Mouse (Mus musculus): ENCODE measurements around the gene Rtn4r. TPM values are rescaled to one million over a fixed set of nuclear protein-coding genes. Genes with fewer than 3 reads are reported as not detected.

Rtn4r gene
- polyA plus RNA-seq, 1 experiment: not detected

- no peaks in the 10 kb centered on the region for H3K4me1 ChIP-seq (ENCODE audit: control insufficient read depth, insufficient read depth, low read length)
- no peak overlapping the region for H3K27ac ChIP-seq (ENCODE audit: insufficient read depth, low read depth, low read length)
- H3K4me3 ChIP-seq (ENCODE audit: insufficient read depth, low read length): no peak overlapping the region
- TF ChIP-seq CTCF (IDR thresholded peaks at IDR 0.05; ENCODE audit: low read depth, low read length): no peak
- TF ChIP-seq POLR2A (IDR thresholded peaks at IDR 0.05; ENCODE audit: borderline replicate concordance, low read depth, low read length): no peak
Observed at GRCm38 (mm10) chr16:18149205-18149604, 21.8 kb downstream of the Rtn4r start.

GRCm38 (mm10) chr16:18152189-18152588 lies 24.7 kb downstream of the Rtn4r start:
- no peak overlapping the region for H3K4me3 ChIP-seq (ENCODE audit: insufficient read depth, low read length)
- no peak for TF ChIP-seq POLR2A (IDR thresholded peaks at IDR 0.05; ENCODE audit: borderline replicate concordance, low read depth, low read length)
- TF ChIP-seq CTCF (IDR thresholded peaks at IDR 0.05; ENCODE audit: low read depth, low read length): no peak
- no peaks in the 10 kb centered on the region for H3K4me1 ChIP-seq (ENCODE audit: control insufficient read depth, insufficient read depth, low read length)
- H3K27ac ChIP-seq (ENCODE audit: insufficient read depth, low read depth, low read length): no peak overlapping the region

GRCm38 (mm10) chr16:18152769-18153445 lies 25.5 kb downstream of the Rtn4r start:
- no peak overlapping the region for H3K4me3 ChIP-seq (ENCODE audit: insufficient read depth, low read length)
- H3K4me1 ChIP-seq (ENCODE audit: control insufficient read depth, insufficient read depth, low read length): no peaks in the 10 kb centered on the region
- no peak overlapping the region for H3K27ac ChIP-seq (ENCODE audit: insufficient read depth, low read depth, low read length)
- no peak for TF ChIP-seq CTCF (IDR thresholded peaks at IDR 0.05; ENCODE audit: low read depth, low read length)
- TF ChIP-seq POLR2A (IDR thresholded peaks at IDR 0.05; ENCODE audit: borderline replicate concordance, low read depth, low read length): no peak

GRCm38 (mm10) chr16:18154521-18155171 lies 27.2 kb downstream of the Rtn4r start:
- Histone ChIP-seq H3K4me3 (ENCODE audit: insufficient read depth, low read length) (no peak overlapping the region), H3K27ac (ENCODE audit: insufficient read depth, low read depth, low read length) (no peak overlapping the region), H3K4me1 (ENCODE audit: control insufficient read depth, insufficient read depth, low read length) (peaks cover 5% of the 10 kb centered on the region; the same call in 1 of the 2 replicates)
- TF ChIP-seq POLR2A (IDR thresholded peaks at IDR 0.05; ENCODE audit: borderline replicate concordance, low read depth, low read length): no peak
- no peak for TF ChIP-seq CTCF (IDR thresholded peaks at IDR 0.05; ENCODE audit: low read depth, low read length)

- peaks cover 25% of the 10 kb centered on the region for H3K4me1 ChIP-seq (ENCODE audit: control insufficient read depth, insufficient read depth, low read length)
- H3K4me3 ChIP-seq (ENCODE audit: insufficient read depth, low read length): no peak overlapping the region
Observed at GRCm38 (mm10) chr16:18156579-18157350, 29.3 kb downstream of the Rtn4r start.

GRCm38 (mm10) chr16:18159255-18159654 lies 31.8 kb downstream of the Rtn4r start:
- no peak for TF ChIP-seq CTCF (IDR thresholded peaks at IDR 0.05; ENCODE audit: low read depth, low read length)
- TF ChIP-seq POLR2A (IDR thresholded peaks at IDR 0.05; ENCODE audit: borderline replicate concordance, low read depth, low read length): no peak
- Histone ChIP-seq H3K27ac (ENCODE audit: insufficient read depth, low read depth, low read length) (no peak overlapping the region), H3K4me3 (ENCODE audit: insufficient read depth, low read length) (no peak overlapping the region), H3K4me1 (ENCODE audit: control insufficient read depth, insufficient read depth, low read length) (peaks cover 36% of the 10 kb centered on the region)

More at GRCm38 (mm10) chr16:18156579-18157350, 29.3 kb downstream of the Rtn4r start:
- no peak overlapping the region for H3K27ac ChIP-seq (ENCODE audit: insufficient read depth, low read depth, low read length)
- TF ChIP-seq CTCF (IDR thresholded peaks at IDR 0.05; ENCODE audit: low read depth, low read length): no peak
- no peak for TF ChIP-seq POLR2A (IDR thresholded peaks at IDR 0.05; ENCODE audit: borderline replicate concordance, low read depth, low read length)

GRCm38 (mm10) chr16:18159778-18160177 lies 32.3 kb downstream of the Rtn4r start:
- no peak overlapping the region for H3K27ac ChIP-seq (ENCODE audit: insufficient read depth, low read depth, low read length)
- no peak overlapping the region for H3K4me3 ChIP-seq (ENCODE audit: insufficient read depth, low read length)
- H3K4me1 ChIP-seq (ENCODE audit: control insufficient read depth, insufficient read depth, low read length): peaks cover 36% of the 10 kb centered on the region
- TF ChIP-seq CTCF (IDR thresholded peaks at IDR 0.05; ENCODE audit: low read depth, low read length): no peak
- TF ChIP-seq POLR2A (IDR thresholded peaks at IDR 0.05; ENCODE audit: borderline replicate concordance, low read depth, low read length): no peak

GRCm38 (mm10) chr16:18160514-18160913 lies 33.1 kb downstream of the Rtn4r start:
- Histone ChIP-seq H3K4me1 (ENCODE audit: control insufficient read depth, insufficient read depth, low read length) (peaks cover 36% of the 10 kb centered on the region), H3K27ac (ENCODE audit: insufficient read depth, low read depth, low read length) (no peak overlapping the region), H3K4me3 (ENCODE audit: insufficient read depth, low read length) (no peak overlapping the region)
- no peak for TF ChIP-seq POLR2A (IDR thresholded peaks at IDR 0.05; ENCODE audit: borderline replicate concordance, low read depth, low read length)
- no peak for TF ChIP-seq CTCF (IDR thresholded peaks at IDR 0.05; ENCODE audit: low read depth, low read length)

GRCm38 (mm10) chr16:18161190-18161589 lies 33.7 kb downstream of the Rtn4r start:
- TF ChIP-seq POLR2A (IDR thresholded peaks at IDR 0.05; ENCODE audit: borderline replicate concordance, low read depth, low read length) (no peak), CTCF (IDR thresholded peaks at IDR 0.05; ENCODE audit: low read depth, low read length) (no peak)
- Histone ChIP-seq H3K4me3 (ENCODE audit: insufficient read depth, low read length) (no peak overlapping the region), H3K27ac (ENCODE audit: insufficient read depth, low read depth, low read length) (peak overlapping the region; percentile 52)

More at GRCm38 (mm10) chr16:18161190-18161589, 33.7 kb downstream of the Rtn4r start:
- peaks cover 36% of the 10 kb centered on the region for H3K4me1 ChIP-seq (ENCODE audit: control insufficient read depth, insufficient read depth, low read length)
